Comparison of ENCODE assay signal across 18 mouse cellular contexts in genomic region chr7:144233479-144233878, GRCm38 (mm10).
DNase-seq lines count a peak whose midpoint lies in the region; ATAC-seq and TF ChIP-seq lines count a peak whose summit lies in the region.
"Had no signal": no experiment of that assay in that cellular context is flagged by ENCODE, and none has a peak within 500 bp of the region (broad histone marks: within the 10 kb centered on the region; RNA-seq: fewer than 3 reads in every experiment).

No protein-coding gene starts in this region.

- TF ChIP-seq CTCF in forebrain, postnatal 0 days (IDR thresholded peaks at IDR 0.05; ENCODE audit: low read depth) = no peak

- H3K36me3 ChIP-seq in heart, embryonic 15.5 days = no peaks in the 10 kb centered on the region
- H3K36me3 ChIP-seq in intestine, embryonic 15.5 days = no peaks in the 10 kb centered on the region
- H3K36me3 ChIP-seq in forebrain, postnatal 0 days (ENCODE audit: insufficient read depth) = no peaks in the 10 kb centered on the region
- H3K36me3 ChIP-seq: liver, embryonic 12.5 days; midbrain, embryonic 13.5 days had no signal

- H3K9ac ChIP-seq in heart, embryonic 15.5 days = no peak overlapping the region
- H3K9ac ChIP-seq in intestine, embryonic 15.5 days = no peak overlapping the region
- no peak overlapping the region for H3K9ac ChIP-seq in forebrain, postnatal 0 days
- H3K9ac ChIP-seq: hindbrain, embryonic 14.5 days; liver, embryonic 12.5 days; midbrain, embryonic 13.5 days had no signal

- H3K27ac ChIP-seq in heart, embryonic 15.5 days = no peak overlapping the region
- H3K27ac ChIP-seq in intestine, embryonic 15.5 days = no peak overlapping the region
- no peak overlapping the region for H3K27ac ChIP-seq in forebrain, postnatal 0 days (ENCODE audit: low read depth, low read length)
- H3K27ac ChIP-seq: hindbrain, embryonic 14.5 days; liver, embryonic 12.5 days; macrophage; midbrain, embryonic 13.5 days had no signal

- H3K4me3 ChIP-seq in heart, embryonic 15.5 days = no peak overlapping the region
- H3K4me3 ChIP-seq in intestine, embryonic 15.5 days (replicated peaks) = no peak overlapping the region
- H3K4me3 ChIP-seq in forebrain, postnatal 0 days (ENCODE audit: low read depth, low read length) = no peak overlapping the region
- H3K4me3 ChIP-seq: liver, embryonic 12.5 days; midbrain, embryonic 13.5 days had no signal

- ATAC-seq in heart, embryonic 15.5 days (replicated peaks; ENCODE audit: insufficient number of reproducible peaks, insufficient read depth, low FRiP score, low read depth) = 0 out of 2 replicates have a peak, but pooled peaks have one; percentile 19
- ATAC-seq in intestine, embryonic 15.5 days = peak; percentile 84
- ATAC-seq in forebrain, postnatal 0 days = no peak
- no peak for ATAC-seq in granulocyte monocyte progenitor cell, adult 5-6 weeks (replicated peaks; ENCODE audit: poor library complexity, severe bottlenecking)
- ATAC-seq: liver, embryonic 12.5 days; midbrain, embryonic 13.5 days had no signal

- 26% methylated on average over 8 of the region's 8 CpGs for WGBS in heart, embryonic 15.5 days
- WGBS in intestine, embryonic 15.5 days = 64% methylated on average over 8 of the region's 8 CpGs
- WGBS in forebrain, postnatal 0 days = 81% methylated on average over 8 of the region's 8 CpGs

- DNase-seq in heart, adult 8-10 months (ENCODE audit: low spot score) = no peak
- DNase-seq in urinary bladder, postnatal 14 days (ENCODE audit: low spot score) = peak; percentile 41
- DNase-seq in urinary bladder, postnatal 4 days (ENCODE audit: low spot score in 2 of 2) = no peak
- no peak for DNase-seq in layer of hippocampus, adult 18-20 months (ENCODE audit: low spot score in 2 of 2)
- DNase-seq in forebrain, postnatal 0 days = no peak
- DNase-seq: cerebellum, adult 11-12 months; gastrocnemius, postnatal 25 days; kidney, adult 18-20 months; kidney, postnatal 36 days; layer of hippocampus, postnatal 36 days; left cerebral cortex, postnatal 4 days had no signal

- H3K4me1 ChIP-seq in heart, embryonic 15.5 days (replicated peaks) = peaks cover 13% of the 10 kb centered on the region
- H3K4me1 ChIP-seq in intestine, embryonic 15.5 days (replicated peaks) = no peaks in the 10 kb centered on the region
- H3K4me1 ChIP-seq in forebrain, postnatal 0 days (ENCODE audit: insufficient read depth) = peaks cover 9% of the 10 kb centered on the region
- H3K4me1 ChIP-seq: liver, embryonic 12.5 days had no signal

- peaks cover 6% of the 10 kb centered on the region; the same call in 1 of the 2 replicates for H3K27me3 ChIP-seq in heart, embryonic 15.5 days
- H3K27me3 ChIP-seq in intestine, embryonic 15.5 days (replicated peaks) = no peaks in the 10 kb centered on the region
- no peaks in the 10 kb centered on the region for H3K27me3 ChIP-seq in forebrain, postnatal 0 days (ENCODE audit: insufficient read depth, low read length)
- H3K27me3 ChIP-seq: liver, embryonic 12.5 days had no signal

- H3K4me2 ChIP-seq in heart, embryonic 15.5 days = no peak overlapping the region
- no peak overlapping the region for H3K4me2 ChIP-seq in intestine, embryonic 15.5 days (replicated peaks)
- H3K4me2 ChIP-seq in forebrain, postnatal 0 days (ENCODE audit: low read depth) = no peak overlapping the region
- H3K4me2 ChIP-seq: hindbrain, embryonic 14.5 days; liver, embryonic 12.5 days; midbrain, embryonic 13.5 days had no signal

- H3K9me3 ChIP-seq in heart, embryonic 15.5 days (replicated peaks) = no peaks in the 10 kb centered on the region
- H3K9me3 ChIP-seq in intestine, embryonic 15.5 days = no peaks in the 10 kb centered on the region
- no peaks in the 10 kb centered on the region for H3K9me3 ChIP-seq in forebrain, postnatal 0 days (ENCODE audit: low read length)
- H3K9me3 ChIP-seq: liver, embryonic 12.5 days; midbrain, embryonic 13.5 days had no signal

Comparison
In these comparisons a context has a peak if more than half of its experiments do, and no peak if none do; other contexts are left out.
1. ATAC-seq: peak in heart, embryonic 15.5 days (single experiment) and intestine, embryonic 15.5 days (single experiment); none in forebrain, postnatal 0 days (single experiment) and granulocyte monocyte progenitor cell, adult 5-6 weeks (single experiment).